In the genomic region with DNA sequence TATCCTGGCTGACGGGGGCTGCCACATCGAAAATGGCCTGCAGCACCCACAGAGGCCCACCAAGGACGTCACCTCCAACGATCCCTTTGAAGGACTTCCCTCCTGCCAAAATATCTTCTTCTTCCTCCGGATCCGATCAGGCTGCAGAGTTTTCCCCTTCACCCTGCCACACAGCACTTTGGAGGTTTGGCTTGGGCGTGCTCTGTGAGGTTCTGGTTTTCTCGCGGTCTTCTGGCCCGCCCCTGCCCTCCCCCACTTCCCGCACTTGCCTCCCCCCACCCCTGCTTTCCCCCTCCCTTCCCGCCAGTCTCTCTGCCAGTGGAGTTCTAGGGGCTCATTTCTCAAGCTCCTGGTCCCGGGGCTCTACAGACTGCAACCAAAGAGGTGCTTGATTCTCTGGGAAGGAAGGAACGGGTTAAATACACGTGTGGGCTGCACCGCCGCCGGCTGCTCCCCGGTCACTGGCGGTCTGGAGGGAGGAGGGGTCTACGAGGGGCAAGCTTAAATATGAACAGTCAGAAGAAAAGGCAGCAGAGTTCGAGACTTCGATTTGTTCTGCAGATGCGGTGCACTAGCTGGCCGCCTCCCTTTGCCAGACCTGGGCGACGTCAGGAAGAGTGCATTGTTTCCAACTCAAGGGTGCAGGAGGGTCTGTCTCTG, we compare ENCODE assay signal across 7 mouse cellular contexts. TPM values are rescaled to one million over a fixed set of nuclear protein-coding genes. Genes with fewer than 3 reads are reported as not detected.
DNase-seq lines count a peak whose midpoint lies in the region; ATAC-seq and TF ChIP-seq lines count a peak whose summit lies in the region.

Gene Ntf3 (minus strand): TSS at position 363 of the 660 bp plus-strand sequence.

- H3K9me3 ChIP-seq in ES-E14 (ENCODE audit: control insufficient read depth, insufficient read depth, low read depth, low read length), result no peaks in the 10 kb centered on the region
- H3K9me3 ChIP-seq in liver, embryonic 13.5 days (replicated peaks), result no peaks in the 10 kb centered on the region

- peak within 1 kb of the TSS; percentile 2 to 16; a peak in 3 of 4 replicates for H3K4me3 ChIP-seq in ES-E14 (ENCODE audit: insufficient read depth in 1 of 2, low read depth in 1 of 2, low read length in 2 of 2, poor library complexity in 1 of 2, severe bottlenecking in 1 of 2)
- H3K4me3 ChIP-seq in liver, embryonic 13.5 days (replicated peaks), result no peak within 1 kb of the TSS

- H3K36me3 ChIP-seq in ES-E14 (ENCODE audit: control insufficient read depth, insufficient read depth, low read length, poor library complexity, severe bottlenecking), result no peaks in the 10 kb centered on the region
- H3K36me3 ChIP-seq in liver, embryonic 13.5 days, result no peaks in the 10 kb centered on the region

- under 1% methylated on average over 27 of the region's 27 CpGs for WGBS in liver, embryonic 13.5 days (ENCODE audit: insufficient replicate concordance)

- intact Hi-C loops in heart, postnatal 14 days (cut with DNase I), result loop anchor here (2.0 to 5.0 kb wide), 6 partner anchors 14 to 546 kb away; no protein-coding TSS in a partner anchor

- ATAC-seq in liver, embryonic 13.5 days (ENCODE audit: low read depth), result no peak
- ATAC-seq in erythroblast, adult 5-6 weeks (replicated peaks; ENCODE audit: low FRiP score, poor library complexity, severe bottlenecking), result no peak

- peaks cover 0 to 11% of the 10 kb centered on the region in 2 experiments; a peak in 1 of 4 replicates for H3K4me1 ChIP-seq in ES-E14 (ENCODE audit: control insufficient read depth in 2 of 2, insufficient read depth in 2 of 2, low read length in 2 of 2, poor library complexity in 1 of 2)
- no peaks in the 10 kb centered on the region for H3K4me1 ChIP-seq in liver, embryonic 13.5 days (replicated peaks)

- H3K27me3 ChIP-seq in liver, embryonic 13.5 days, result peaks cover 61% of the 10 kb centered on the region

- in situ Hi-C loops in ES-E14 (cut with MboI; ENCODE audit: low sequenced_read_pairs in 2 of 2, unreplicated experiment in 2 of 2), result no loop called here

- no peak within 1 kb of the TSS for H3K27ac ChIP-seq in ES-E14 (ENCODE audit: insufficient read depth, low read depth, low read length, poor library complexity, severe bottlenecking)
- no peak within 1 kb of the TSS for H3K27ac ChIP-seq in liver, embryonic 13.5 days

- H3K4me2 ChIP-seq in liver, embryonic 13.5 days, result peak within 1 kb of the TSS; percentile 32

- H3K9ac ChIP-seq in ES-E14 (ENCODE audit: insufficient read depth, low read depth, low read length, poor library complexity, severe bottlenecking), result no peak within 1 kb of the TSS
- no peak within 1 kb of the TSS for H3K9ac ChIP-seq in liver, embryonic 13.5 days

- no peak for DNase-seq in ES-E14 (ENCODE audit: low read depth, low spot score)
- DNase-seq in embryo, embryonic 11 days, result peak; percentile 81
- peak; percentile 20 to 39 for DNase-seq in heart, postnatal 14 days
- DNase-seq in liver, embryonic 13.5 days, result no peak
- DNase-seq in cerebellum, adult 11 months, result no peak
- no peak for DNase-seq in lung, postnatal 4 days

TF ChIP-seq in ES-E14, 5 proteins besides CTCF, POLR2A, EP300 and RAD21:
- TF ChIP-seq CHD2 (IDR thresholded peaks at IDR 0.05; ENCODE audit: low read depth, low read length), result no peak

RNA-seq across cellular contexts. Expression of gene Ntf3, which starts in this region (rescaled TPM):
- total RNA-seq in ES-E14 (2012; rRNA removed), result 0.37 and 0.54 TPM in 2 replicates
- total RNA-seq in heart, postnatal 14 days (2021), result 1 to 10 TPM; 3.5 TPM
- 0.81 and 0.97 TPM in 2 replicates for polyA plus RNA-seq in liver, embryonic 13.5 days (2015; fragmentation: Nextera tagmentation; extraction: Ambion mirVana)
- total RNA-seq in erythroblast, adult 5-6 weeks (2015; ENCODE audit: low replicate concordance), result not detected in 2 replicates
- total RNA-seq in erythroblast, adult 5-6 weeks (2017; ENCODE audit: low replicate concordance), result not detected in 2 replicates

Comparison
In these comparisons a context has a peak if more than half of its experiments do, and no peak if none do; other contexts are left out.
1. DNase-seq: peak in embryo, embryonic 11 days (single experiment) and heart, postnatal 14 days (2 of 2); none in ES-E14 (single experiment), liver, embryonic 13.5 days (single experiment), cerebellum, adult 11 months (single experiment) and lung, postnatal 4 days (0 of 2).